Mouse (Mus musculus): Measurements from ENCODE around the gene Plin1. TPM values are rescaled to one million over a fixed set of nuclear protein-coding genes. Genes with fewer than 3 reads are reported as not detected.

Plin1 gene
- total RNA-seq, 2 experiments from 2014 or later, result not detected

Other genes with a start within 250 kb of the Plin1 start
- gene Rhcg, start 115.2 kb downstream of the Plin1 start, total RNA-seq (2021), result 1 to 10 TPM; 2.0 to 2.8 TPM
- under 1 TPM in 1 of 2 experiments, not detected in 1; 0.11 TPM for gene Ticrr, start 72.7 kb downstream of the Plin1 start, total RNA-seq (2021)
- gene Kif7, start 17.2 kb downstream of the Plin1 start, total RNA-seq (2021), result 1 to 10 TPM; 1.1 to 1.7 TPM
- gene Pex11a, start 10.2 kb upstream of the Plin1 start, total RNA-seq (2021), result 1 to 10 TPM; 9.4 to 9.8 TPM
- gene Wdr93, start 10.3 kb upstream of the Plin1 start, total RNA-seq (2021), result under 1 TPM in 1 of 2 experiments, not detected in 1; 0.25 TPM
- under 1 TPM; 0.28 to 0.34 TPM for gene Mesp1, start 60.9 kb upstream of the Plin1 start, total RNA-seq (2021)
- 1 to 10 TPM; 1.7 to 2.4 TPM for gene Mesp2, start 77.8 kb upstream of the Plin1 start, total RNA-seq (2021)
- 1 to 10 TPM; 5.6 to 5.9 TPM for gene Anpep, start 128.2 kb upstream of the Plin1 start, total RNA-seq (2021)
- gene Ap3s2, start 187.7 kb upstream of the Plin1 start, total RNA-seq (2021), result 10 to 100 TPM; 38.4 to 42.4 TPM
- gene Arpin, start 202.5 kb upstream of the Plin1 start, total RNA-seq (2021), result 10 to 100 TPM; 10.4 to 11.0 TPM